ENCODE assay signal across 15 mouse cellular contexts in genomic region chr15:101317814-101318500, GRCm38 (mm10). TPM values are rescaled to one million over a fixed set of nuclear protein-coding genes. Genes with fewer than 3 reads are reported as not detected.
DNase-seq lines count a peak whose midpoint lies in the region; ATAC-seq and TF ChIP-seq lines count a peak whose summit lies in the region.
"Had no signal": no experiment of that assay in that cellular context is flagged by ENCODE, and none has a peak within 500 bp of the region (broad histone marks: within the 10 kb centered on the region; RNA-seq: fewer than 3 reads in every experiment).

No protein-coding gene starts in this region.

- no peak for DNase-seq in heart, postnatal 14 days
- DNase-seq in lung, embryonic 14.5 days, result no peak
- DNase-seq in lung, postnatal 10 days, result no peak
- no peak for DNase-seq in cerebellum, postnatal 10 days
- DNase-seq in left cerebral cortex, postnatal 14 days (ENCODE audit: low spot score in 2 of 2), result no peak
- DNase-seq: thymus, postnatal 14 days had no signal

- H3K4me2 ChIP-seq in heart, embryonic 11.5 days, result peak overlapping the region; percentile 57; the same call in 1 of the 2 replicates
- H3K4me2 ChIP-seq in lung, embryonic 14.5 days, result no peak overlapping the region
- 0 out of 2 replicates have a peak overlapping the region, but pooled peaks have one; percentile 54 for H3K4me2 ChIP-seq in liver, embryonic 12.5 days
- no peak overlapping the region for H3K4me2 ChIP-seq in stomach, embryonic 16.5 days (ENCODE audit: low read depth, low read length)
- H3K4me2 ChIP-seq: limb, embryonic 15.5 days; midbrain, embryonic 12.5 days; neural tube, embryonic 12.5 days had no signal

- peak overlapping the region; percentile 51; the same call in 1 of the 2 replicates for H3K27ac ChIP-seq in heart, embryonic 11.5 days (ENCODE audit: low read depth, low read length)
- H3K27ac ChIP-seq in lung, embryonic 14.5 days (ENCODE audit: low read depth), result 0 out of 2 replicates have a peak overlapping the region, but pooled peaks have one; percentile 24
- peak overlapping the region; percentile 58; the same call in 1 of the 2 replicates for H3K27ac ChIP-seq in liver, embryonic 12.5 days
- 0 out of 2 replicates have a peak overlapping the region, but pooled peaks have one; percentile 5 for H3K27ac ChIP-seq in stomach, embryonic 16.5 days (ENCODE audit: low read length)
- H3K27ac ChIP-seq: kidney, postnatal 0 days; limb, embryonic 15.5 days; midbrain, embryonic 12.5 days; neural tube, embryonic 12.5 days had no signal

- no peaks in the 10 kb centered on the region for H3K27me3 ChIP-seq in heart, embryonic 11.5 days (ENCODE audit: control insufficient read depth, insufficient read depth, low read length)
- H3K27me3 ChIP-seq in lung, embryonic 14.5 days (ENCODE audit: insufficient read depth, low read length), result no peaks in the 10 kb centered on the region
- H3K27me3 ChIP-seq in liver, embryonic 12.5 days (replicated peaks), result peaks cover 18% of the 10 kb centered on the region; the same call in 1 of the 2 replicates
- no peaks in the 10 kb centered on the region for H3K27me3 ChIP-seq in stomach, embryonic 16.5 days (ENCODE audit: control insufficient read depth, insufficient read depth, low read length)
- H3K27me3 ChIP-seq: limb, embryonic 15.5 days; midbrain, embryonic 12.5 days; neural tube, embryonic 12.5 days; Patski had no signal

- H3K9me3 ChIP-seq in heart, embryonic 11.5 days (replicated peaks; ENCODE audit: control insufficient read depth, low read length), result no peaks in the 10 kb centered on the region
- no peaks in the 10 kb centered on the region for H3K9me3 ChIP-seq in lung, embryonic 14.5 days (ENCODE audit: low read depth, low read length)
- no peaks in the 10 kb centered on the region for H3K9me3 ChIP-seq in liver, embryonic 12.5 days (replicated peaks)
- H3K9me3 ChIP-seq in stomach, embryonic 16.5 days (replicated peaks; ENCODE audit: control insufficient read depth, low read length), result no peaks in the 10 kb centered on the region
- H3K9me3 ChIP-seq: limb, embryonic 15.5 days; neural tube, embryonic 12.5 days had no signal

- no peak overlapping the region for H3K4me3 ChIP-seq in heart, embryonic 11.5 days (ENCODE audit: low read depth, low read length)
- no peak overlapping the region for H3K4me3 ChIP-seq in lung, embryonic 14.5 days (ENCODE audit: low read depth, low read length)
- H3K4me3 ChIP-seq in liver, embryonic 12.5 days, result no peak overlapping the region
- H3K4me3 ChIP-seq in stomach, embryonic 16.5 days (replicated peaks; ENCODE audit: low read length), result no peak overlapping the region
- H3K4me3 ChIP-seq: erythroblast, embryonic 14.5 days; limb, embryonic 15.5 days; midbrain, embryonic 12.5 days; neural tube, embryonic 12.5 days had no signal

- WGBS in heart, embryonic 11.5 days (ENCODE audit: insufficient replicate concordance), result 62% methylated on average over 2 of the region's 2 CpGs
- 69% methylated on average over 2 of the region's 2 CpGs for WGBS in lung, embryonic 14.5 days
- WGBS in liver, embryonic 12.5 days (ENCODE audit: insufficient replicate concordance), result 40% methylated on average over 2 of the region's 2 CpGs
- WGBS in stomach, embryonic 16.5 days, result 79% methylated on average over 2 of the region's 2 CpGs

- no peak for TF ChIP-seq CTCF in lung, embryonic 14.5 days (IDR thresholded peaks at IDR 0.05; ENCODE audit: low read depth)

- H3K9ac ChIP-seq in heart, embryonic 11.5 days (ENCODE audit: low read depth, low read length), result no peak overlapping the region
- H3K9ac ChIP-seq in lung, embryonic 14.5 days, result no peak overlapping the region
- H3K9ac ChIP-seq in liver, embryonic 12.5 days, result no peak overlapping the region
- no peak overlapping the region for H3K9ac ChIP-seq in stomach, embryonic 16.5 days (ENCODE audit: low read length)
- H3K9ac ChIP-seq: limb, embryonic 15.5 days; midbrain, embryonic 12.5 days; neural tube, embryonic 12.5 days had no signal

- no peaks in the 10 kb centered on the region for H3K36me3 ChIP-seq in heart, embryonic 11.5 days (ENCODE audit: control insufficient read depth, insufficient read depth, low read length)
- H3K36me3 ChIP-seq in lung, embryonic 14.5 days (ENCODE audit: insufficient read depth), result no peaks in the 10 kb centered on the region
- H3K36me3 ChIP-seq in liver, embryonic 12.5 days, result no peaks in the 10 kb centered on the region
- H3K36me3 ChIP-seq in stomach, embryonic 16.5 days (ENCODE audit: control insufficient read depth, insufficient read depth, low read length), result no peaks in the 10 kb centered on the region
- H3K36me3 ChIP-seq: limb, embryonic 15.5 days; midbrain, embryonic 12.5 days; neural tube, embryonic 12.5 days had no signal

- ATAC-seq in heart, embryonic 11.5 days (replicated peaks; ENCODE audit: insufficient number of reproducible peaks, low FRiP score, low TSS enrichment), result no peak
- no peak for ATAC-seq in lung, embryonic 14.5 days (ENCODE audit: insufficient read depth)
- no peak for ATAC-seq in liver, embryonic 12.5 days
- no peak for ATAC-seq in stomach, embryonic 16.5 days (ENCODE audit: insufficient read depth, low FRiP score)
- ATAC-seq: Patski had no signal

- intact Hi-C loops in heart, postnatal 14 days (cut with DNase I), result loop anchor here (5.0 kb wide), 1 partner anchor 96 kb away; the partner anchor contains the start of gene Grasp
- intact Hi-C loops in left cerebral cortex, postnatal 14 days (cut with DNase I), result no loop called here

- peaks cover 29% of the 10 kb centered on the region for H3K4me1 ChIP-seq in heart, embryonic 11.5 days (ENCODE audit: control insufficient read depth, insufficient read depth, low read length)
- peaks cover 6% of the 10 kb centered on the region; the same call in 1 of the 2 replicates for H3K4me1 ChIP-seq in lung, embryonic 14.5 days (ENCODE audit: insufficient read depth)
- peaks cover 50% of the 10 kb centered on the region for H3K4me1 ChIP-seq in liver, embryonic 12.5 days
- H3K4me1 ChIP-seq in stomach, embryonic 16.5 days (ENCODE audit: control insufficient read depth, insufficient read depth, low read length), result peaks cover 25% of the 10 kb centered on the region; the same call in 1 of the 2 replicates
- H3K4me1 ChIP-seq: neural tube, embryonic 12.5 days had no signal

RNA-seq across cellular contexts. Expression of gene 6030408B16Rik, which starts 24.9 kb away (rescaled TPM):
- polyA plus RNA-seq in heart, embryonic 11.5 days (2014; fragmentation: Nextera tagmentation; extraction: Ambion mirVana), result 1.3 and 2.2 TPM in 2 replicates
- 1 to 10 TPM; 1.7 to 1.8 TPM for total RNA-seq in heart, postnatal 14 days (2021)
- 41.0 and 41.4 TPM in 2 replicates for polyA plus RNA-seq in lung, embryonic 14.5 days (2014; fragmentation: Nextera tagmentation; extraction: Ambion mirVana)
- 0.17 and 0.19 TPM in 2 replicates for polyA plus RNA-seq in liver, embryonic 12.5 days (2016; fragmentation: Nextera tagmentation; extraction: Ambion mirVana)
- 9.4 and 9.5 TPM in 2 replicates for polyA plus RNA-seq in stomach, embryonic 16.5 days (2015; fragmentation: Nextera tagmentation; extraction: Ambion mirVana)
- under 1 TPM; 0.24 to 0.49 TPM for total RNA-seq in left cerebral cortex, postnatal 14 days (2021)
- polyA plus RNA-seq: erythroblast, embryonic 14.5 days; Patski had no signal

RNA-seq across cellular contexts. Expression of gene Atg101, which starts 33.9 kb away (rescaled TPM):
- polyA plus RNA-seq in heart, embryonic 11.5 days (2014; fragmentation: Nextera tagmentation; extraction: Ambion mirVana), result 49.4 and 50.1 TPM in 2 replicates
- total RNA-seq in heart, postnatal 14 days (2021), result 10 to 100 TPM; 24.7 to 25.5 TPM
- polyA plus RNA-seq in lung, embryonic 14.5 days (2014; fragmentation: Nextera tagmentation; extraction: Ambion mirVana), result 59.1 and 64.7 TPM in 2 replicates
- 31.5 and 31.7 TPM in 2 replicates for polyA plus RNA-seq in liver, embryonic 12.5 days (2016; fragmentation: Nextera tagmentation; extraction: Ambion mirVana)
- 66.9 and 67.0 TPM in 2 replicates for polyA plus RNA-seq in stomach, embryonic 16.5 days (2015; fragmentation: Nextera tagmentation; extraction: Ambion mirVana)
- 10 to 100 TPM; 38.5 to 43.2 TPM for total RNA-seq in left cerebral cortex, postnatal 14 days (2021)

RNA-seq across cellular contexts. Expression of gene Krt80, which starts 52.0 kb away (rescaled TPM):
- 2.5 and 2.8 TPM in 2 replicates for polyA plus RNA-seq in heart, embryonic 11.5 days (2014; fragmentation: Nextera tagmentation; extraction: Ambion mirVana)
- total RNA-seq in heart, postnatal 14 days (2021), result 1 to 10 TPM; 1.1 to 1.6 TPM
- 1.5 and 2.2 TPM in 2 replicates for polyA plus RNA-seq in lung, embryonic 14.5 days (2014; fragmentation: Nextera tagmentation; extraction: Ambion mirVana)
- polyA plus RNA-seq in liver, embryonic 12.5 days (2016; fragmentation: Nextera tagmentation; extraction: Ambion mirVana), result 0.11 and 0.16 TPM in 2 replicates
- 37.4 and 64.5 TPM in 2 replicates for polyA plus RNA-seq in stomach, embryonic 16.5 days (2015; fragmentation: Nextera tagmentation; extraction: Ambion mirVana)
- total RNA-seq in left cerebral cortex, postnatal 14 days (2021), result 1 to 10 TPM; 1.6 to 1.9 TPM
- polyA plus RNA-seq: erythroblast, embryonic 14.5 days; neural tube, embryonic 12.5 days had no signal

Comparison
In these comparisons a context has a peak if more than half of its experiments do, and no peak if none do; other contexts are left out.
1. H3K27ac ChIP-seq: peak in every context shown above with its lines; median percentile 58 in liver, embryonic 12.5 days; 51 in heart, embryonic 11.5 days; 24 in lung, embryonic 14.5 days; 5 in stomach, embryonic 16.5 days.
2. H3K4me2 ChIP-seq: peak in heart, embryonic 11.5 days (single experiment) and liver, embryonic 12.5 days (single experiment); none in lung, embryonic 14.5 days (single experiment) and stomach, embryonic 16.5 days (single experiment).
3. RNA of gene Krt80, which starts 52.0 kb away (polyA plus RNA-seq): 37.4 to 64.5 TPM in stomach, embryonic 16.5 days; 2.5 to 2.8 TPM in heart, embryonic 11.5 days, 1.5 to 2.2 TPM in lung, embryonic 14.5 days and 0.11 to 0.16 TPM in liver, embryonic 12.5 days; every median in the first group is over 10 times any median in the second.